Mouse (Mus musculus) brown adipose tissue, adult 24 weeks (tissue): ENCODE results near the gene Gm17324. TPM values are rescaled to one million over a fixed set of nuclear protein-coding genes. Genes with fewer than 3 reads are reported as not detected.

Experiments
- H3K27ac ChIP-seq: fragments of 200-500 bp; replicated peaks from 2 replicates; pipeline ENCODE4 v1.5.1; 2012; ENCODE audit warnings: low read depth, mild to moderate bottlenecking, low read length
- H3K4me1 ChIP-seq: fragments of 200-500 bp; 2 replicates; pipeline ENCODE4 v1.6.1; 2012; ENCODE audit warnings: low read length, mixed read lengths; ENCODE audit not compliant: control insufficient read depth, insufficient read depth, insufficient read length
- H3K4me3 ChIP-seq: fragments of 200-500 bp; 2 replicates; pipeline ENCODE4 v1.5.1; 2012; ENCODE audit warnings: low read depth, mild to moderate bottlenecking, low read length, moderate library complexity; ENCODE audit not compliant: insufficient read depth
- polyA plus RNA-seq: library from polyadenylated mRNA; stranded (reverse); fragments of >200 nt; gene quantifications from 2 replicates; pipeline ENCODE4 v1.2.4, GENCODE M21; 2012; ENCODE audit not compliant: missing spikeins, insufficient read depth, insufficient read length

The Gm17324 gene
- polyA plus RNA-seq, 1 experiment: not detected

GRCm38 (mm10) chr9:78476531-78477020 lies 28.0 kb upstream of the Gm17324 start:
- no peaks in the 10 kb centered on the region for H3K4me1 ChIP-seq
- H3K4me3 ChIP-seq: no peak overlapping the region
- H3K27ac ChIP-seq: no peak overlapping the region

DNA sequence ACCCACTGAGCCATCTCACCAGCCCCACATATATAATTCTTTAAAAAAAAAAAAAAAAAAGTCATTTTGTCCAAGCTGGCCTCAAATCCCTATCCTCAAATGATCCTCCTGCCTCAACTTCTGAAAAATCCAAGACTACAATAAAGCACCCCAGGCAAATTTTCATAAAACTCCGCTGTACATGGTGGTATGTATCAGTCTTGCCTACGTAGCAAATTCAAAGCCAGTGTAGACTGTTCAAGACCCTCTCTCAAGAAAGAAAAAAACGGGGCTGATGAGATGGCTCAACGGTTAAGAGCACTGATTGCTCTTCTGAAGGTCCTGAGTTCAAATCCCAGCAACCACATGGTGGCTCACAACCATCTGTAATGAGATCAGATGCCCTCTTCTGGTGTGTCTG lies 27.3 kb upstream of the Gm17324 start:
- no peak overlapping the region for H3K27ac ChIP-seq
- no peak overlapping the region for H3K4me3 ChIP-seq
- no peaks in the 10 kb centered on the region for H3K4me1 ChIP-seq

- no peaks in the 10 kb centered on the region for H3K4me1 ChIP-seq
- H3K27ac ChIP-seq: no peak overlapping the region
- no peak overlapping the region for H3K4me3 ChIP-seq
Measured at GRCm38 (mm10) chr9:78475383-78475780, 26.8 kb upstream of the Gm17324 start.

DNA sequence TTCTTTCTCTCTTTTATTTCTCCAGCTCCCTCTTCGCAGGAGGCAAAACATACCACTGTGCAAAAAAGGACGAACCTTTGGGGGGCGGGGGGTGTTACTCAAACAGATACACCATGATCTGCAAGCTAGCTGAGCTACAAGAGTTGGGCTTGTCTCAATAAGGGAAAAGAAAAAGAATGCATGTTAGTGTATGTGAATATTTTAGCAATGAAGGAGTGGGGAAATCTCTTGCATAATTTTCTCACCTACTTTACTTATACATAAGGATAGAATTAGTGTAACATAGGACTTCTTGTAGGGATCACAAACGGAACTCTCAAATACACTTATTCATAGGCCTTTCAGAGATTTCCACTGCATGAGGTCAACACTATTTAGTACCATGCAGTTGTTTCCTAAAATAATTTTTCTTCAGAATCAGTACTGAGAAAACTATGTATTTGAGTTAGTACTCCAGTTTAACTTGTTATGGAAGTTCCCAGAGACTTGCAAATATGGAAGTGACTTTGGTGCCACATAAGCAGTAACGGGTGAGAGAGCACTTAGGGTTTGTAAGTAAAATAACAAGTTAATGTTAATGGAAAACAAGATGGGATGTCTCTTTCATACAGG lies 26.3 kb upstream of the Gm17324 start:
- Histone ChIP-seq H3K4me1 (no peaks in the 10 kb centered on the region), H3K4me3 (no peak overlapping the region)

GRCm38 (mm10) chr9:78474270-78474669 lies 25.7 kb upstream of the Gm17324 start:
- no peak overlapping the region for H3K4me3 ChIP-seq
- H3K4me1 ChIP-seq: no peaks in the 10 kb centered on the region
- H3K27ac ChIP-seq: no peak overlapping the region

More for the DNA sequence above, 26.3 kb upstream of the Gm17324 start:
- H3K27ac ChIP-seq: no peak overlapping the region

- no peak overlapping the region for H3K4me3 ChIP-seq
- H3K27ac ChIP-seq: no peak overlapping the region
- H3K4me1 ChIP-seq: no peaks in the 10 kb centered on the region
Measured at GRCm38 (mm10) chr9:78473588-78473987, 25.0 kb upstream of the Gm17324 start.

GRCm38 (mm10) chr9:78465725-78466124 lies 17.1 kb upstream of the Gm17324 start:
- Histone ChIP-seq H3K27ac (no peak overlapping the region), H3K4me1 (no peaks in the 10 kb centered on the region), H3K4me3 (no peak overlapping the region)

DNA sequence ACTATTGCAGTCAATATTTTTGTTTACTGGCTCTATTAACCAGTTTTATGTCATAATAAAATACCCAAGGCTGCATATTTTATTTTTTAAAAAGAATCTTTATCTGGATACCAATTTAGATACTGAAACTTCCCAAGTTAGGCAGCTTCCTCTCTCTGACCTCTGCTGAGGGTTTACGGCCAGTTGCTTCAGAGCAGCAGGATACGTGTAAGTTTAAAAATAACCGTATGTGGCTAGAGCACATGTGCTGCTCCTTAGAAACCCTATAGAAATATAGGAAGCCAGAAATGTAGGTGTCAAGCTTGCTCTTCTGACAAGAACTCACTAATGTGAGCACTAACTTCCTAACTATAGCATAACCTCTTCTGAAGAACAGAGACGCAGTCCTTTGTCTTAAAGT lies 14.8 kb upstream of the Gm17324 start:
- H3K27ac ChIP-seq: no peak overlapping the region
- H3K4me3 ChIP-seq: no peak overlapping the region
- no peaks in the 10 kb centered on the region for H3K4me1 ChIP-seq

- H3K27ac ChIP-seq: no peak overlapping the region
- no peak overlapping the region for H3K4me3 ChIP-seq
- H3K4me1 ChIP-seq: no peaks in the 10 kb centered on the region
Measured at GRCm38 (mm10) chr9:78457026-78457425, 8.4 kb upstream of the Gm17324 start.

- no peak overlapping the region for H3K27ac ChIP-seq
- H3K4me3 ChIP-seq: no peak overlapping the region
- H3K4me1 ChIP-seq: peaks cover 5% of the 10 kb centered on the region; the same call in 1 of the 2 replicates
Measured at GRCm38 (mm10) chr9:78451382-78451781, 2.8 kb upstream of the Gm17324 start.

- Histone ChIP-seq H3K4me3 (no peak overlapping the region), H3K4me1 (peaks cover 5% of the 10 kb centered on the region; the same call in 1 of the 2 replicates), H3K27ac (no peak overlapping the region)
Measured at GRCm38 (mm10) chr9:78450404-78450803, 1.8 kb upstream of the Gm17324 start.

- peak overlapping the region; percentile 91 for H3K4me3 ChIP-seq
- no peak overlapping the region for H3K27ac ChIP-seq
- peaks cover 5% of the 10 kb centered on the region; the same call in 1 of the 2 replicates for H3K4me1 ChIP-seq
Measured at GRCm38 (mm10) chr9:78447606-78447972, 997 bp downstream of the Gm17324 start.

GRCm38 (mm10) chr9:78442579-78443392 lies 5.8 kb downstream of the Gm17324 start, which contains the start of gene Cgas:
Gene Cgas (minus strand): TSS chr9:78443237.
- Histone ChIP-seq H3K27ac (no peak within 1 kb of the TSS), H3K4me1 (peaks cover 5% of the 10 kb centered on the region), H3K4me3 (peak within 1 kb of the TSS; percentile 59)

GRCm38 (mm10) chr9:78442237-78442578 lies 6.4 kb downstream of the Gm17324 start:
- Histone ChIP-seq H3K4me3 (peak overlapping the region; percentile 59), H3K27ac (no peak overlapping the region), H3K4me1 (peaks cover 2% of the 10 kb centered on the region)

GRCm38 (mm10) chr9:78439426-78439825 lies 9.2 kb downstream of the Gm17324 start:
- Histone ChIP-seq H3K4me3 (no peak overlapping the region), H3K27ac (no peak overlapping the region), H3K4me1 (peaks cover 2% of the 10 kb centered on the region)

DNA sequence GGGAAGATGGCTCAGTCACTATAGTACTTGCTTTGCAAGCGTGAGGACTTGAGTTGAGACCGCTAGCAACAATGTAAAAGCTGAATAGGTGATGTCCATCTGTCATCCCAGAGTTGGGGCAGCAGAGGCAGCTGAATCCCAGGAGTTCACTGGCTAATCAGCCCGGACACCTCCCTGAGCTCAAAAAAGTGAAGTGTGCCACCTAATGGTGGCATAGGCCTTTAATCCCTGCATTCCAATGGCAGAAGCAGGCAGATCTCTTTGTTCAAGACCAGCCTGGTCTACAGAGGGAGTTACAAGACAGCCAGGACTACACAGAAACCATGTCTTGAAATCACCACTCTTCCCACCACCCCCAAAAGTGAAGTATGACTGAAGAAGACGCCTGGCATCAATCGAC lies 16.1 kb downstream of the Gm17324 start:
- Histone ChIP-seq H3K4me1 (no peaks in the 10 kb centered on the region), H3K27ac (no peak overlapping the region), H3K4me3 (no peak overlapping the region)
